Mouse (Mus musculus): ENCODE data around the gene Slfn3. TPM values are rescaled to one million over a fixed set of nuclear protein-coding genes. Genes with fewer than 3 reads are reported as not detected.
"Not testable (repeated sequence)": the region's sequence is repeated elsewhere in the genome, so short reads cannot be mapped to it uniquely, and the experiment has no call there.

Gene Slfn3
- polyA plus RNA-seq (2012; rRNA removed) = 0.41 and 0.58 TPM in 2 replicates

DNA sequence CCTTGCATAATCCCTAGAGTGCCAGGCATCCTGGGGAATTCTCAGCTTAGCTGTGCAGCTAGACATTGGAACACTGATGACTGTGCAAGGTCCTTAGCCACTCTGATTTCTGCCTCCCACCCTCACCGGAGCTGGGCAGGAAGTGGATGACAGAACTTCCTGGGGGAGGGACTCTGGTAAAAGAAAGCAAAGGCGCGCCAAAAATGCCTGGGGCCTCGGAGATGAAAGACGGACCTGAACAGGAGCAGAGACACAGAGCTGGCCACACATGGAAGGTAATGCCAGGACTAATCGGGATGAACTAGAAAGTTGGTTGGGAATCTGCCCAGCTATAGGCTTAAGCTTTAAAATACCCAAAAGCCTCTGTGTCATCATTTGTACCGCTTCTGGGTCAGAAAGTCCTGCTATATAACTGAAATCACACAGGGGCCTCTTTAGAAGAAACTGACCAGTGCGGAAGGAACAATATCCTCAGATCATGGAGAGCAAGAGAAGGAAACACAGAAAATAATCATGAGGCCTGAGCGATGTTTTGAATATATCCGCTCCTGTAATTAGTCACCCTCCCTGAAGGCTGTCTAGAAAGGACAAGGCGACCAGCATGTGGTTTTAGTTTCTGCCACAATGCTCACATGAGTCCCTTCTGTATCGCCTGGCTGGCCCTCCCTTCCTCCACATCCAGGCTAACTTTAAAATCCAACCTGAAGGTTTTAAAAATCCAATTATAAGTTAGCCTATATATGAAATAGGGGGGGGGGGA lies at the start of gene Slfn3:
Gene Slfn3, plus strand, starts transcription at position 197 of the 760 bp plus-strand sequence.
- DNase-seq (ENCODE audit: low read depth) = no peak

DNA sequence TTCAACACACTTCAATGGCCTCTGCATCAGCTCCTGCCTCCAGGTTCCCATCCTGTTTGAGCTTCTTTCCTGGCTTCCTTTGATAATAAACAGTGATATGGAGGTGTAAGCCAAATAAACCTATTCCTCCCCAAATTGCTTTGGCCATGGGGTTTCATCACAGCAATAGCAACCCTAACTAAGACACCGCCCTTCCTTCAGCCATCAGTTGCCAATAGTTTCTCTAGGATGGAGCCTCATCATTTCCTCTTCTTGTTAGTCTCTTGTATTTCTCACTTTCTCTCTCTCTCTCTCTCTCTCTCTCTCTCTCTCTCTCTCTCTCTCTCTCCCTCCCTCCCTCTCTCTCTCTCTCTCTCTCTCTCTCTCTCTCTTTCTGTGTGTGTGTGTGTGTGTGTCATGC lies 42.2 kb upstream of the Slfn3 start:
- DNase-seq (ENCODE audit: low read depth) = not testable (repeated sequence)

DNA sequence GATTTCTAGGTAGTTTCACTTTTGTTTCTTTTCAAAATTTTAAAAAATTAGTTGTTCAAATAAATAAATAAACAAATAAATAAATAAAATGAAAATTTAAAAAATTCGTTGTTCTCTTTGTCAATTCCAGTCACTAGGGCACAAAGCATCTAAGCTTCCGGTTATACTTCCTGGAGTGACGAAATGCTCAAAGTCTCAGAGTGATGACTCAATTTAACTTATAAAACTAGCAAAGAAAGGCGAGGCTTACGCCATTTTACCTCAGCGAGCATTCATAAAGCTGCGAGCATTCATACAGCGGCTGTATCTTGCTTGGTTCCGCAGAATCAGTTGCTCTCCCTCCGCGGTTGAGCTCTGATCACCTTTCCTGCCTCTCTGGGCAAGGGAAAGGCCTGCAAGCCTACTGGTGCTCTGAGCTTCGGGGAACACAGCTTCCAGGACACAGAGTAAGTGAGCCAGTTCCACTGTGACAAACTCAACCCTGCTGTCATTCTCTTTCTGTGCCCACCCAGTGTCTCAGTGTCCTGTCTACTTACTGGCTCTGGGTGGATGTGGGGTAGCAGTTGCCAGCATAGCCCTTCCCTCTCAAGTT lies 16.1 kb upstream of the Slfn3 start, which contains the start of gene Slfn4:
Gene Slfn4, plus strand, starts transcription at position 239 of the 592 bp plus-strand sequence.
- no peak for DNase-seq (ENCODE audit: low read depth)

DNA sequence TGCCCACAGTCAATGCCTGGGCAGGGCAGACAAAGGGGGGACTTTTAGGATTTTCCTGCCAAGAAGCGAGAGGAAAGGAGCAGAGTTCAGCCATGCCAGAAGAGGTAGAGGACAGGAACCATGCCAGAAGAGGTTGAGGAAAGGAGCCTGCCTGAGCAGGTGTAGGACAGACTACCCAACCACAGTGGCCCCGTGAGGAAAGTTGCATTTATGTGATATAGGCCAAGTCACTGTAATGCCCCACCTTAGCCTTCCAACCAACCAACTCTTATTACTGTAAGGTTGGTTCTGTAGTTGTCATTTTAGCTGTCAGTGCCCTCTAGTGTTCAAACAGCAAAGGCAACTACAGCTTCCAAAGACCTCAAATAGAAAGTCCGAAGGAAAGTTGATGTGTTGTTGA lies 871 bp downstream of the Slfn3 start:
- DNase-seq (ENCODE audit: low read depth) = no peak

DNA sequence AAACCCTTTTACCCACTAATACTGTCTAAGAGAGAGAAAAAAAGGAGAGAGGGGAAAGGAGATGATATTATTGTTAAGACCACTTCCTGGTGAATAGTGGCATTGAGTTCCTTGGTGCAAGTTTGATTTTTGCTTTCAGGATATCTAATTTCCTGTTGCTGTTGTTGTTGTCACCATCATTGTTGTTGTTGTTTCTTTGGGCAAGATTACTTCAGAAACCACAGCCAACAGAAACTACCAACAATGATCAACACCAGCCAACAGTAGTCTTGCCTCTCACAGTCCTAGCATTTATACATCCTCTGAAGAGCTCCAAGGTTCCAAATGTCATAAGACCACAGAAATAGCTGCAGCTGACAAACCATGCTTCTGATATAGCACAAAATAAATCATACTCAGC lies 13.9 kb downstream of the Slfn3 start:
- no peak for DNase-seq (ENCODE audit: low read depth)

DNA sequence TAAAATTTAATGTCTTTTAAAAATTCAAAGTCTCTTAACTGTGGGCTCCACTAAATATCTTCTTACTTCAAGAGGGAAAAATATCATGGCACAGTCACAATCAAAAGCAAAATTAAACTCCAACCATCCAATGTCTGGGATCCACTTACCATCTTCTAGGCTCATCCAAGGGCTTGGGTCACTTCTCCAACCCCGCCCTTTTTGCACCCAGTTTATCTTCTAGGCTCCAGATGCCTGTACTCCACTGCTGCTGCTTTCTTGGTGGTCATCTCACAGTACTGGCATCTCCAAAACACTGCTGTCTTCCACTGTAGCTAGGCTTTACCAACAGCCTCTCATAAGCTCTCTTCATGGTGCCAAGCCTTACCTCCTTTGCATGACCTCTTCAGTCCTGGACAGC lies 25.0 kb downstream of the Slfn3 start:
- no peak for DNase-seq (ENCODE audit: low read depth)

DNA sequence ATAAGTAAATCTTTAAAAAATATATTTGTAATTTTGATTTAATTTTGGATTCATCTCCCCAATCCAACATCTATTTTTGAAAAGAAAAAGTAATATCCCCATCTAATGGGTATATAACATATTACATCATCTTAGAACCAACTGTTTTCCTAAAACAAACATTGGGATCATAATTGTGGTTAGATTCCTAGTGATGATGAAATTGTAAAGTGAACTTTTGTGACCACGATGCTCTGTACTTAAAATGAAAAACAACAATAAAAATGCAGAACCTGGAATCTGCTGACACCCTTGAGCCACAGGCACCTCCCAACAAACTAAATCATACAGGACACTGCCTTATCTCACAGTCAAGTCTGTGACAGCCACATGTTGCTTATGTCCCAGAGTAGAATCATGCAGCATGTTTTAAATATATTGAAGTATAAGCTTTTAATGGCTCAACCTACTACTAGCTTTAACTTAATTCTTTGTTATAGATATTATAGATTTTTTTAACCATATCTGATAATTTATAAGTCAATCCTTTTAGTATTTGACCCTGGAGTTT lies 30.3 kb downstream of the Slfn3 start:
- no peak for DNase-seq (ENCODE audit: low read depth)

DNA sequence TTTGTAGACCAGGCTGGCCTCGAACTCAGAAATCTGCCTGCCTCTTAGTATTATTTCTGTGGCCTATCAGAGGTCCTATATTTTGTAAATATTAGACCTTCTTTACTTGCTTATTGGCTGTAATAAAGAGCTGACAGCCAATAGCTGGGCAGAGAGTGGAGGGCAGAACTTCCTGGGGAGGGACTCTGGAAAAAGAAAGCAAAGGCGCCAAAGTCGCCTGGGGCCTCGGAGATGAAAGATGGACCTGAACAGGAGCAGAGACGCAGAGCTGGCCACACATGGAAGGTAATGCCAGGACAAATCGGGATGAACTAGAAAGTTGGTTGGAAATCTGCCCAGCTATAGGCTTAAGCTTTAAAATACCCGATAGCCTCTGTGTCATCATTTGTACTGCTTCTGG lies 32.2 kb downstream of the Slfn3 start:
- no peak for DNase-seq (ENCODE audit: low read depth)

DNA sequence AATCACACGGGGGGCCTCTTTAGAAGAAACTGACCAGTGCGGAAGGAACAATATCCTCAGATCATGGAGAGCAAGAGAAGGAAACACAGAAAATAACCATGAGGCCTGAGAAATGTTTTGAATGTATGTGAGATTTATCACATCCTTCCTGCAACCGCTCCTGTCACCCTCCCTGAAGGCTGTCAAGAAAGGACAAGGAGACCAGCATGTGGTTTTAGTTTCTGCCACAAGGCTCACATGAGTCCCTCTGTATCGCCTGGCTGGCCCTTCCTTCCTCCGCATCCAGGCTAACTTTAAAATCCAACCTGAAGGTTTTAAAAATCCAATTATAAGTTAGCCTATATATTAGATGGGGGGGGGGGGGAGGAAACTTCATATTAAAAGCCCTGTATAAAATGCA lies 32.7 kb downstream of the Slfn3 start:
- not testable (repeated sequence) for DNase-seq (ENCODE audit: low read depth)

DNA sequence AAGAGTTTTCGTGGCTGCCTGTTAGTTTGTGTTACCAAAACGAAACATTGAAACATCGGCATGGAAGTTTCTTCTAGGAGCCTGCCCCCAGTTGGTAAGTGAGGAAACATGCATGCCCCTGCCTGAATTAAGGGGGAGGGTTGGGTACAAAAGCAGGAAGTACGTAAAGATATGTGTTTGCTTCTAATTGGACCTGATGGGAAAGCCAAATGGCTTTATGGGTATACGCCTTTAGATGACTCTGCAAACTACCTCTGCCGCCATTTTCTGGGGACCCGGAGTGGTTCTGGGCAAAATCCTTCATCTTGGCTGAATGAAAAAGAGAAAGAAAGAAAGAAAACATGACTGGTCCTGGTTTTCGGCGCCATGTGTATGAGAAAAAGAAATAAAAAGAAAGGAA lies 33.1 kb downstream of the Slfn3 start:
- DNase-seq (ENCODE audit: low read depth) = no peak

DNA sequence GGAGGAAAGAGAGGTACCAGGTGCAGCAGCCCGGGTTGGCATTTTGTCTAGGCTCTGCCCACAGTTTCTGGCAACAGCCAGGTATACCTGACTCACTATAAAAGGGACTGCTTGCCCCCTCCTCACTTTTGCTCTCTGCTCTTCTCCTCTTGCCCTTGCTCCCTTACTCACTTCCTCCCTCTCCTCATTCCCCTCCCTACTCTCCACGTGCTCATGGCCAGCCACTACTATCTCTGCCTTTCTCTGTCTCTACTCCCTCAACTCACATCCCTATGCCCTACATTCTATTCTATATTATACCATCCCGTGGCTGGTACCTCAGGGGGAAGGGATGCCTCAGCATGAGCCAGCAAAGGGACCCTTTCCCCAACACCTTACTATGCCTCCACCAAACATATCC lies 33.6 kb downstream of the Slfn3 start:
- DNase-seq (ENCODE audit: low read depth) = no peak

DNA sequence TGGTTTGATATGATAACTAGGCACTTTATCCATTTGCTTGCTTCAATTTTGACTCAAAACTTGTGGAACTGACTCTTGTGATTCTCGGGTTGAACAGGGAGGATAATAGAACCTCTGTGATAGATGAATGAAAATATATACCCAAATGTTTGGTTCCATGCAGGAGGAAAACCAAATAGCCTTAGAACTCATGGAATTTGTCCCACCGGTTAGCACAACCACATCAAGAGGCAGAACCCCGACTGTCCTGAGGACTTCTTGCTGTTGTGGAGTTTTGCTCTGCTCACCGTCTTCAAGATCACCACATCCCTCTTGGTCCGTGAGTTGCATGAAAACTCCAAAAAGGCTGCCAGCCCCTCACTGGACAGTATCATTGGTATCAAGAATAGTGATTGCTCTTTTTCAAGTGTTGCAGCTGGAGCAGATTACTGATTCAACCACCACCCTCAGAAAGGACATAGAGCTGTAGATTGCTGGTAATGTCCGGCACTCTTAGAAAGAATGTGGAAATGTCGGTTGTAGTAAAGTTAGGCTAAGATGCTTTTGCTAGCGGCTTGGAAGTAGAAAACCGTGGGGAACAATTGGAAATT lies 34.3 kb downstream of the Slfn3 start:
- DNase-seq (ENCODE audit: low read depth) = no peak

DNA sequence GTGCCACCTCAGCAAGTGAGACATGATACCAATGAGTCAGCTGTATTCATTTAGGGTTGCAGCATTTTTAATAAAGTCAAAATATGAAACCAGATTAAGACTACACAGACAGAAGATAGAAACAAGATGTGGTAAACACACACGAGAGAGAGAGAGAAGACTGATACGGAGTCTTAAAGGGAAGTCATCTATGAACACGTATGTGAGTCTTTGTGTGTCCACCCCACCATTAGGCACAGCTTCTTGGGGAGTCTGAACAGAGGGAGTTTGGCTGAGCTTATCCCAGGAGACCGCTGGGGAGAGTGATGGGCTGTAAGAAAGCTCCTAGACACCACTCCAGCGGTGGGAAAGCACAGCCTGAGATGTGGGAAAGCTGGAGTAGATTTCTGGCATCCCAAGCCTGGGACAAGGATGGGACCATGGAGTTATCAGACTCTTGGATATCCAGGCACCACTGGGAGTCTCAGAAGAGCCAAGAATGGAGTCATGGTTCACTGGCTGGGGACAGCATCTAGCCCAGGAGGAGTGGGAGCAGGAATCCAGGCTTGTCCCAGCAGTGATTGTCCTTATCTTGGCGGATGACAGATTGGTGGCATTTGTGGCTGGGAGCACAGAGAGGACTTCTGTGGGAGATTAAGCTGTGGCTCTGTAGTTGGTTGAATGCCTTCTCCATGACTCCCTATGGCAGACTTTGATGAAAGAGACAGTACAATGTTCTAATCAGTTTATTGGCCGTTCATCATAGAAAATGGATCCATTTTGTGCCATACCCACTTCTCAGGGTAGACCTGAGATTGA lies 37.0 kb downstream of the Slfn3 start:
- no peak for DNase-seq (ENCODE audit: low read depth)

DNA sequence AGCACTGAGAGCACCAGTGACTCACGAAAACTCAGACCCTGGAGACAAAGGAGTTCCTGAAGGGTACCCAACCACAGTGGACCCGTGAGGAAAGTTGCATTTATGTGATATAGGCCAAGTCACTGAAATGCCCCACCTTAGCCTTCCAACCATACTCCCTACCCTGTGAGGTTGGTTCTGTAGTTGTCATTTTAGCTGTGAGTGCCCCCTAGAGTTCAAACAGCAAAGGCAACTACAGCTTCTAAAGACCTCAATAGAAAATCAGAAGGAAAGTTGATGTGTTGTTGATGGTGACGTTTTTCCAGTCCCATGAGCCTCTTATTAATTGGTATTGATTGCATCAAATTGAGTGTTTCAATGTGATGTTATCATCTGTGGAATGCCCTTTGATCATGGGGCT lies 39.8 kb downstream of the Slfn3 start:
- DNase-seq (ENCODE audit: low read depth) = no peak

DNA sequence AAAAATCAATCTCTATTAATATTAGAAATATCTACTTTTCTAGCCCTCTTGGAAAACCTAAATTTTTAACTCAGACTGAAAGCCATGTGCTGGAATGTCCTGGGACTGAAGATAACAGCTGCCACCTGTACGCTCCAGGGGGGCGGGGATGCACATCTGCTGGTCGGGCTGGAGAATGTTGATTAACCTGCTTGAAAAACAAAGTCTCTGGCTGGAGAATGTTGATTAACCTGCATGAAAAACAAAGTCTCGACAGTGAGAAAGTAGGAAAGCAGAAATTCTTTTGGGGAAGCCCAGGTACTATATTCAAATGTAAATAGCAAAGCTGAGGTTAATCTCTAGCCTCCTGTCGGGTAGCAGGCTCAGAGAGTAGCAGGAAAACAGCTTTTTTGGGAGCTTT lies 42.5 kb downstream of the Slfn3 start:
- DNase-seq (ENCODE audit: low read depth) = not testable (repeated sequence)

DNA sequence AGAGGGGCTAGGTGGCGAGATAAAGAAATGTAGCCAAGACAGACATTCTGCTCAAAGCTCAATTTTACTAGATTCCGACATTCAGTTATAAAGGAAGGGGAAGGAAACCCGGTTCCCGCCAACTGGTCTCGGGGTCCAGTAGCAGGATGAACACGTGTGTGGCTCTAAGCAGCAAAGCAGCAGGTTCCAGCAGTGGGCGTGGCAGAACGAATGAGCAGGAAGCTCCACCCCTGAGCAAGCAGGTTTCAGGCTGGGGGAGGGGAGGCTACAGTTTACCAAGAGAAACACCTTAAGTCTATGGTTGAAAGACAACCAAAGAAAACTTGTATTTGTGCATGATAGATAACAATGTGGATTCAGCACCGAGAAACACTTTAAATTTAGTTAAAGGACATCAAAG lies 46.3 kb downstream of the Slfn3 start:
- DNase-seq (ENCODE audit: low read depth) = not testable (repeated sequence)

DNA sequence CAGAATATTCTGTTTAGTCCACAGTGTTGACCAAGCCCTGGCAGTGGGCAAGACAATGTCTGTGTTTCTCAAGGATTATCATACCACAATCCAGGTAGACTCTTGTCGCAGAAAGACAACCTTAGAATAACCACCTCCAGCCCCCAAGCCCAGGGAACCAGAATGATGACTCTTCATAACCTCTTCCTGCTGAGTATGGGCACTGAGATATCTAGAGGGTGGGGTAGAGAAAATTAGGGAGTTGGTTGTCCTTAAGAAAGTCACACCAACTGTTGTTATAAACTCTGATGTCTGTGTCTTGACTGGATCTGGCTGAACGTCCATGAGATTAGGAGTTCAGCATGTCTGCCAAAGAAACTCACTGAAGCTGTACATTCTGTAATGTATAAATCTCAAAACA lies 47.3 kb downstream of the Slfn3 start:
- no peak for DNase-seq (ENCODE audit: low read depth)

DNA sequence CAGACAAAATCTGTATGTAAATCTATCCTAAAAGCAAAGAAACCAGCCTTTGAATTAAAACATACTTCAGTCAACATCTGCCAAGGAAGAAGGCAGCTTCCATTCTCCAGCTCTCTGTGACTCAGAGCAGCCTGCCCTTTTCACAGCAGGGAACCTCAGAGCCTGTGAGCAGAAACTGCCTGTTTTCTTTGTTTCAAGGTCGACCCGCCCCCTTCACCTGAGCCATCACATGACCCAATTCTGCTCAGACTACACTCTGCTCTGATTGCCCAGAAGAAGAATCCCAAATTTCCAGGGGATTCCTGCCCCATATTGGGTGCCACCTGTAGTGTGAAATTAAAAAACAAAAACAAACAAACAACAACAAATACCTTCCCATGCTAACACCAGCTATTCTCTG lies 48.7 kb downstream of the Slfn3 start:
- DNase-seq (ENCODE audit: low read depth) = no peak

DNA sequence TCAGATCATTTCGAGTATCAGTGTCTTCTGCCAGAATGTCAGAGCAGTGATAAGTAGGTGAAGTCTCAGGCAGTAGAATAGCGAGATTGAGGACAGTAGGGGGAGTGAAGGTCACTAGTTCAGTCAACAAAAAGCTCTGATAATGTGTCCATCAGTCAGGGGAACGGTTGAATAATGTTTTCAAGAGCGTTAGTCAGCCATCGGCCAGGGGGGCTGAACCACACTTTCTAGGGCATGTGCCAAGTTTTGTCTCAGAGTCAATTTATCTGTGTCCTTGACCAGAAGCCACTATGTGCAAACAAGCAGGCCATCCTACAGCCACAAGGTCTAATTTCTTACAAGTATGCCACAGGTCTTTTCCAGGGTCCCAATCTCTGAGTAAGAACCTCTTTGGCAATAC lies 66.1 kb downstream of the Slfn3 start:
- DNase-seq (ENCODE audit: low read depth) = not testable (repeated sequence)

DNA sequence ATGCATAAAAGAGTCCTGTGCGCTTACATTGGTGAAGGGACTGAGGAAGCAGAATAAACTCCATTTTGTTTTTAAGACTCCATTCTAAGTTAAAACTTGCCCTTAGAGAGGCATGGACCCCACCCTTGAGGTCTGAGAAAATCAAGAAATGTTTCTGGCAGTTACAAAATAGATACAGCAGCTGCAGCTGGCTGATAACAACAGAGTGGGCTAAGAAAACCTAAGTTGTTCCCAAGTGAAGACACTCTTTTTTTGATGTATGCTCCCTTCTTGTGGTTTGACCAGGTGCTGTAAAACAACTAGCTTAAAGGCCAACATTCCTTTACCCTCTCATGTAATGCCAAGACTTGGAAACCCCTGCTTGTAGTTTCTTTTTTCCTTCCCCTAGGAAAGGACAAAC lies 71.5 kb downstream of the Slfn3 start:
- DNase-seq (ENCODE audit: low read depth) = no peak

DNA sequence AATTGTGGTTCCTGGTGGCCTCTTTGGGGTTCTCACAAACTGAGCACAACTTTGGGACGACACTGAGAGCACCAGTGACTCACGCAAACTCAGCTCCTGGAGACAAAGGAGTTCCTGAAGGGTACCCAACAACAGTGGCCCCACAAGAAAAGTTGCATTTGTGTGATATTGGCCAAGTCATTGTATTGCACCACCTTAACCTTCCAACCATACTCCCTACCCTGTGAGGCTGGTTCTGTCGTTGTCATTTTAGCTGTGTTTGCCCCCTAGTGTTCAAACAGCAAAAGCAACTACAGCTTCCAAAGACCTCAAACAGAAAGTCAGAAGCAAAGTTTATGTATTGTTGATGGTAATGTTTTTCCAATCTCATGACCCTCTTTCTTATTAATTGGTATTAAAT lies 72.0 kb downstream of the Slfn3 start:
- DNase-seq (ENCODE audit: low read depth) = no peak
